Mouse (Mus musculus) adrenal gland, postnatal 25 days (tissue): ENCODE measurements around the gene Dync1li1. TPM values are rescaled to one million over a fixed set of nuclear protein-coding genes. Genes with fewer than 3 reads are reported as not detected.
"Not testable (repeated sequence)": the region's sequence is repeated elsewhere in the genome, so short reads cannot be mapped to it uniquely, and the experiment has no call there.

Experiments
- DNase-seq: peaks from one replicate; pipeline ENCODE4 v3.0.0; 2021; ENCODE audit warnings: mixed read lengths
- long read RNA-seq: library from polyadenylated mRNA; stranded (forward); transcript quantifications from one replicate; pipeline ENCODE4 v2.0.0, GENCODE M21; 2021
- total RNA-seq: library from RNA; stranded (reverse); gene quantifications from 2 replicates; pipeline ENCODE4 v1.2.3, GENCODE M21; 2021

Gene Dync1li1
- total RNA-seq = 41.0 and 47.0 TPM in 2 replicates
- long read RNA-seq, transcript Dync1li1-201 (13 exons, 2,601 nt) = major isoform, 48 of 53 reads
- long read RNA-seq, partial matches to known transcripts = 0 of 53 reads
- long read RNA-seq, other reads (novel, unspliced or antisense) = 5 of 53 reads

DNA sequence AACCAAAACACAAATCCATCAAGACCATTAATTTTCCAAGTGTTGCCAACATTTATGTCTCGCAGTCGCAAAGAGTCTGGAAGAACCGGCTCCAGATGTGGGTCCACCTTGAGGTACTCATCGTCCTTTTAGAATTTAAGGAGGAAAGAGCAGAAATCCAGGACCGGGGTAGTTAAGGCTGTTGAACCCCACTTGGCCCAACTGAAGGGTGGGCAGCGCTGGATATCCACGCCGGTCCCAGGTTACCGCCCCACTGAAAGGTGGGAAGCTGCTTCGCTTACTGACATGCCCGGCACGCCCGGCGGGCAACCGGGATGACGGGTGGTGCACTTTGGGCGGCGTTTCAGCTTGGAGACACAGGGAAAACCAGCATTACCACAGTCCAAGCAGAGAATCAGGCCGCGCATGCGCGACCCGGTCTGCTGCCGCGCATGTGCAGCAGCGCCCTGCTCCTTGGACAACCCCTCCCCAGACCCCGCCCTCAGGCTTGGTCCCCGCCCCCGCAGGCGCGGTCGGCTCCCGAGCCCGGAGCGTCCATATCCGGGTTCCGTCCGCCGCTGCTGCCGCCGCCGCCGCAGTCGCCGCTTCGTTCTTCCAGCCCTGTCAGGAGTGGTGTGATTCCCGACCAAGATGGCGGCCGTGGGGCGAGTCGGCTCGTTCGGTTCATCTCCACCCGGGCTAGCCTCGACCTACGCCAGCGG, at the start of gene Dync1li1:
TSS of gene Dync1li1 (plus strand) at position 539 of the 701 bp plus-strand sequence.
- DNase-seq = peak; percentile 99

DNA sequence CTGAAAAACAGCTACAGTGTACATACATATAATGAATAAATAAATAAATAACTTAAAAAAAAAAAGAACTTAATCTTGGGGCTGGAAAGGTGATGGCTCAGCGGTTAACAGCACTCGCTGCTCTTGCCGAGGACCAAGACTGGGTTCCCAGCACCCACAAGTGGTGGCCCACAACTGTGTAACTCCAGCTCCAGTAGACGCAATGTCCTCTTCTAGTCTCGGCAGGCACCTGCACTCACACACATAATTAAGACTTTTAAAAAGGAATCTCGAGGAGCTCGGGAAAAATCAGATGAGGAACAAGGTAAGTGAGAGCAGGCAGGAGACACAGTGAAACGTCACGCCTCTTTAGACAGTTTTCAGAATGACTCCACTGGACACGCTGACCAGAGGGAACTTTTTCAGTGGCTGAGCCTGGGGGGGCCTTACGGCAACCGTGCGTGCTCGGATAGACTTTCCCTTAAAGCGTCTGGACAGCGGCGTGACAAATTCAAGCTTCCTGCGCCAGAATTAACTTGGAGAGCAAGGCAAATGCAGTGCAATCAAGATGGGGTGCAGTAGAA, 49.3 kb upstream of the Dync1li1 start:
- no peak for DNase-seq

DNA sequence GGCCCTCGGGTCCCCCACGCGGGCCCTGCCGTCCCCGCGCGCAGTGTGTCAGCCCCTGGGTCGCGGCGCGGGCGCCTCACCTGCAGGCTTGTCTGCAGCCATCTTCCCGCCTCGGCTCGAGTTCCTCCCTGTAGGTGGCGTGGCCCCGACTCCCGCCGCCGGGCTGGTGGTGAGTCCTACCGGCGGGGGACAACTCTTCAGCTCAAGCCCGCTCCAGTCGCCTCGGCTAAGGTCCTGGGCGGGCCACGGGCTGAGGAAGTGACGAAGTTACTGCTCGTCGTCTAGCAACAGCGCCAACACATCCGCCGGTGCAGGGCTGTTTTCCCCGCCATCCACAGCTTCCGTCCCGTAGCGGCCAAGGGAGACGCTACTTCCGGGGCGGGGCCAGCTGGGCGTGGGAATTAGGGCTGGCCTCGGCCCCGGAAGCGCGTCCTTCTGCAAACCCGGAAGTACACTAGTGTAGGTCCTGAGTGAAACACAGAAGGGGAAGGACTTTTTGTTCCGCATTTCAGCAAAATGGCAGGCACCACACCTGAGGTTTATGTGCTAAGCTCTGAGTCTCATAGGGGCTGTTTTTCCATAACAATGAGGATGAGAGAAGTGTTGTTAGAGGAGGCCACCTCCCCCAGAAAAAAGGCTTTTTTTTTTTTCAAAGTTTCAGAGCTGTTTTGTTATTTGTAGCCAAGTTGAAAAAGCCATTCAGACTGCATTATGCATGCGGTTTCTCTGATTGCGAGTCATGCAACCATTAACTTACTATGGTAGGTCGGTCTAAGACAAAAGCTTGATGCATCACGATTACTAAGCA, 48.5 kb upstream of the Dync1li1 start, which contains the start of gene Cnot10:
TSS of gene Cnot10 (minus strand) at position 346 of the 808 bp plus-strand sequence.
- peak; percentile 99 for DNase-seq

DNA sequence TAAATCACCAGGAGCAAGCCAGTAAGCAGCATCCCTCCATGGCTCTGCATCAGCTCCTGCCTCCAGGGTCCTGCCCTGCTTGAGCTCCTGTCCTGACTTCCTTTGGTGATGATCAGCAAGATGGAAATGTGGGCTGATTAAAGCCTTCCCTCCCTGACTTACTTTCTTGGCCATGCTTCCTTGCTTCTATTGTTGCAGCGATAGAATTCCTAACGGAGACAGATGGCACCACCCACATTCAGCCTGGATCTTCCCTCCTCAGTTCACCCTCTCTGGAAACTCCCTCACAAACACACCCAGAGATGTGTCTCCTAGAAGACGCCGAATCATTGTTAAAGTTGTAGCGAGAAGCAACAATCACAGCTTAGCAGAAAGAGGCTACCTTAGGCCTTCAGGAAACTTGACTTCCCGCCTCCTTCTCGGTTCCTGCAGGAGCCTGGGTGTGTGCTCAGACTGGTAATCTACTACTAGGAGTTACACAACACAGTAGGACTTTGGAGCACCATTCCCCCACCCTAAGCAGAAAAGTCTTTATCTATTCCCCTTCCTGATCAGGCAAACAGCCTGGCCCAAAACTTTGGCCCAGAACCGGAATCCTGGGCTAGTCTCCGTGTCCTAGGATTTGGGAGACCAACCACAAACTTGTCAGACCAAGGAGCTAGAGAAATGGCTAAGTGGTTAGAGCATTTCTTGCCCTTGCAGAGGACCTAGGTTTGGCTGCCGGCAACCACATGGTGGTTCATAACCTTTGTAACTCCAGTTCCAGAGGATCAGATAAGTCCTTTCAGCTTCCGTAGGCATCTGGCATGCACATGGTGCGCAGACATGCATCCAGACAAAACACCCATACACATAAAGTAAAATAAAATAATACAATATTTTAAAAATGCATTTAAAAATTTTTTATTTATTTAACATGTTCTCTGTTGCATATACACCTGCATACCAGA, 41.8 kb upstream of the Dync1li1 start:
- no peak for DNase-seq

DNA sequence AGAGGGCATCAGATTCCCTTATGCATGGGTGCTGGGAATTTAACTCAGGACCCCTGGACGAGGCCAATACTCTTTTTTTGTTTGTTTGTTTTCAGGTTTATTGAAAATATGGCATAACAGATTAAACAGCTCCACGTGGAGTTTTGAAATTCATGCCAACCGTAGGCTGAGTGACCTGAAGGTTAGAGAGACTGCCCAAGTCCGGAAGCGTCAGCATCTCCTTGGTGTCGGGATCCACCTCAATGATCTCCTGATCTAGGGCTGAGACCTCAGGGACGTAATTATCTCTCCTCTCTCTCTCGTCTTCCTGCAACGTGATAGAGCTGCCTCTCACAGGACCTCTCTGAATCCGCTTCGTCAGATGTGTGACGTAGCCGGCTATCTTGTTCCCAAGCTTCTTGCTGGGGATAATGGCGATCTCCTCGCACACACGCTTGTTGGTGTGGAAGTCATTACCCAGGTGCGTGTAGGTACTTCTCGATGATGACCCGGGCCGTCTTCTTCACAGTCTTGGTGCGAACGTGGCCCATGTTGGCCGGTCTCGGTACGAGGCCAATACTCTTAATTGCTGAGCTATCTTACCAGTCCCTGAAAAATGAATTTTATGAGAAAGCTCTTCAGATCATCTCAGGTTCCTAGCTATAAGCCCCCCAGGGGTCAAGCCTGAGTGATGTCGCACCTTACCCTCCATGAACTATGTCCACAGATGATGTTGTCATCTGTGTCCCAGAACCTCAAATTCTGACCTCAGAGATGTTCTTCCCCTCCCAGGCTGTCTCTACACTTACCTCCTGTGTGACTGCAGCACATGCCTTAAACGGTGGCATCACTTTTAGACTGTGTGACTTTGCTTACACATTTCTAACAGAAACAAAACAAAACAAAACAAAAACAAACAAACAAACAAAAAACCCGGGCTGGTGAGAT, 40.8 kb upstream of the Dync1li1 start:
- no peak for DNase-seq

DNA sequence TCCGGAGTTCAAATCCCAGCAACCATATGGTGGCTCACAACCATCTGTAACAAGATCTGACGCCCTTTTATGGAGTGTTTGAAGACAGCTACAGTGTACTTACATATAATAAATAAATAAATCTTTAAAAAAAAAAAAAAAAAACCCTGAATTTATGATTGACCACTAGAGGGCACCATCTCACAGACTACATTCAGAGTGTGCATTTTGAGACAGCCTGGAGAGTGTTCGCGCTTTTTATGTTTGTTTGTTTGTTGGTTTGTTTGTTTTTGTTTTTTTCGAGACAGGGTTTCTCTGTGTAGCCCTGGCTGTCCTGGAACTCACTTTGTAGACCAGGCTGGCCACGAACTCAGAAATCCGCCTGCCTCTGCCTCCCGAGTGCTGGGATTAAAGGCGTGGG, 40.1 kb upstream of the Dync1li1 start:
- DNase-seq = not testable (repeated sequence)

DNA sequence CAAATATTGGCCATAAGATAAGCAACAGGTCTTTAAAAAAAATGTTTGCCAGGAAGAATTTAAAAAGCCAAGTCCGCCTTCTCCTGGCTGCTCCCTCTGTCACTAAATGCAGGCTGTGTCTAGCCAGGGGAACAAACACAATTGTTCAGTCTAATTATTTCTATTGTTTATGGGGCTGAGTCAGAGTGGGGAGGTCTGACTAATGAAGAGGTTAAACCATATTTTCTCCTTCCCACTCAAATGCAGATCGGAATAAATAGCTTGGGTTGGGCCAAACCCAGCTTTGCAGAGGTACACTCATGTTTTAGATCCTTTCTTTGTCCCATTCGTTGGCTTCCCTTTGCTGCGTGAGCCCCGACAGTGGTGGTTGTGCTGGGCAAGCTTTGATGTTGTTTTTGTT, 39.2 kb upstream of the Dync1li1 start:
- no peak for DNase-seq

DNA sequence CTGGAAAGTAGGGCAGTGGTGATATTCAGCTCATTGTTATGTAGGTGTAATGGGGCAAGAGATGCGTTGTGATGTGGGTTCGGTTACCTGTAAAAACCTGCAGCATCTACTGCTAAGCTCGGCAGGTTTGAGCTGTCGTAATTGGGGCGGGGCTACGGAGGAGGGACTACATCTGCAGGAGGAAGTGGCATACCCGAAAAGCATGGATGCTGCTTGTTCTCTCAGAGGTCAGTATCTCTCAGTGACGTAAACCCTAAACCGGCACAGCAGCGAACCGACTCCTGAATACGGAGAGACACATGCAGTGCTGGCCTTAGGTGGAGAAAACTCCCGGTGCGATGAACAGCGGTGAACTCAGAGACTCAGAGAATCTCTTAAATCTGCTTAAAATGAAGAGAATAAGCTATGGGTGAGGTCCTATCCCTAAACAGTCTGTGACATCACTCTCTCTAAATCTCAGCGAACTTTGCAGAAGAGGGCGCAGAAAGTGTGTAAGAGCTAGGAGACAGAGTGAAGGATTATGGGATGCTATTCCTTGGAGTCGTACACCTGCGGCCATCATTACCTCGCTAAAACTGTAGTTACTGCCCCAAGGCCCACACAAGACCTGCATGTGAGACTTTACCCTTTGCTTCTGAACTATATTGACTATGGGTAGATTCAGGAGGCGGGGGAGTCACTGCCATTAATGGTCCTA, 37.5 kb upstream of the Dync1li1 start:
- no peak for DNase-seq

DNA sequence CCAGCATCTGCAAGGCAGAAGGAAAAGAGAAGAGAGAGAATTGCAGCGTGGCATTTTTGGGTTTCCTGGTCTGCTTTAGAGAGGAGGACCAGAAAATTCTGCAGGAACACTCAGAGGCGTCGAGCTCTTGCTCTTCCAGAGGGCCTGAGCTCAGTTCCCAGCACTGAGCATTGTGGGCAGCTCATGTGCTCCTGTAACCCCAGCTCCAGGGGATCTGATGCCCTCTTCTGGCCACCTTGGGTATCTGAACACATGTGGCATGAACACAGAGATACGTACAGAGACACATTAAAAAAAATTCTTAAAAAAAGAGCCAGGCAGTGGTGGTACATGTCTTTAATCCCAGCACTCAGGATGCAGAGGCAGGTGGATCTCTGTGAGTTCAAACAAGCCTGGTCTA, 33.2 kb upstream of the Dync1li1 start:
- DNase-seq = no peak

DNA sequence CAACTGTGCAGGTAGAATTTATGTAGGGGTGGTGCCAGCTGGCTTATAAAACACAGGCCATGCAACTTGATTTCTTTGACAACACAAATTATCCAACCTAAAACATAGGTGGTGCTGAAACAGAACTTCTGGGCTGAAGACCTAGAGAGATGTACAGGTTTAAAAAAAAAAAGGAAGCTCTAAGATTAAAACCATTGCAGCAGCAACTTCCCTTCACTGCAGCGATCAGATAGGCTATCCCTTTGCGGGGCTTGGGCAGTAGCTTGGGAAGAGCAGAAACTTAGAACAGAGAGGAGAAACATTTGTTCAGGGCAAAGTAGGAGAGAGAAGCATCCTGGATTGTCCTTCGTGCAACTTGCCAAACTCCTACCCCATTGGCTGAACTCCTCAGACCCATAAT, 31.9 kb upstream of the Dync1li1 start:
- no peak for DNase-seq

DNA sequence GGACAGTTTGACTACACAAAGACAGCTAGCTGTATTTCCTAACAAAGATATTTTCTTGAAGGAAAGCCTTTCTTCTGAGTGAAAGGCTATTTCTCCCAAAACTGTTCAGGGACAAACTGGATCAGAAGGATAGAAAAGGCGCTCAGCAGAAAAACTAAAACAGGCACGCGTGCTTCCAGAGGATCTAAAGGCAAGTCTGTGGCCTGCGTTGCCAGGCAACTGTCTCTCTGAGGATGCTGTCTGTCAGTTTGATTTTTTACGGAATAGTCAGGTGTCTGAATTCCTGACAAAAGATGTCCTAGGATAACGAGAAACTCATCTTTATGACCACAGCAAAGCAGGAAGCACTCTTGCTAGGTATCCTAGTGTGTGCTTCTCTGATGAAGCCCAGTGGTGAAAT, 28.1 kb upstream of the Dync1li1 start:
- no peak for DNase-seq

DNA sequence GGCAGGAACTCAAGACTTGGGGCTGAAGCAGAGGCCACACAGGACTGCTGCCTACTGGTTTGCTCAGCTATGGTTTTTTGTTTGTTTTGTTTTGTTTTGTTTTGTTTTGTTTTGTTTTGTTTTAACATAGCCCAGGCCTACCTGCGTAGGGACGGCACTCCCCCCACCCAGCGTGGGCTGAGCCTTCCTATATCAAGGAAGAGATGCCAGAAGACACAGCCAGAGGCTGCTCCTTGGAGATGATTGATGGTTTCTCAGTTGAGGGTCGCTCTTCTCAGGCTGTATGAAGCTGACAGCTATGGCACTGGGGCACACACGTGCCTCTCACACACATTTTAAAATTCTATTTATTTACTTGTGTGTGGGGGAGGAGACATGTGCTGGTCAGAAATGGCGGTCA, 27.6 kb upstream of the Dync1li1 start:
- no peak for DNase-seq

DNA sequence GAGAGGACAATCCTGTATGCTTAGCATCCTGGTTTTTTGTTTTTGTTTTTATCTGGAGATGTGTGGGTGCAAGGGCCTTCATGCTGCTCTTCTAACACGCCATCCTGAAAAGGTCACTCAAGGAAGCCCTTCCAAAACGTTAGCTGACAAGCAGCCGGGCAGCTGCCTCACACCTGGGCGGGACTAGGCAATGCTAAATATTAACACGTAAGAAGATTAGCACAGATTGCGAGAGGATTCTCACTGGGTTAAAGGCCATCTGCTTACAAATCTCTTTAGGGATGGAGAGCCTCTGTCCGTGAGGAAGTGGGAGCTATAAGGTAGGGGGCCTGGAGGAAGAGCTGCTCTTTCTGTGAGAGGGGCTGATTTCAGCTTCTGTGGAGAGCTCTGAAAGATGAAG, 26.6 kb upstream of the Dync1li1 start:
- no peak for DNase-seq

DNA sequence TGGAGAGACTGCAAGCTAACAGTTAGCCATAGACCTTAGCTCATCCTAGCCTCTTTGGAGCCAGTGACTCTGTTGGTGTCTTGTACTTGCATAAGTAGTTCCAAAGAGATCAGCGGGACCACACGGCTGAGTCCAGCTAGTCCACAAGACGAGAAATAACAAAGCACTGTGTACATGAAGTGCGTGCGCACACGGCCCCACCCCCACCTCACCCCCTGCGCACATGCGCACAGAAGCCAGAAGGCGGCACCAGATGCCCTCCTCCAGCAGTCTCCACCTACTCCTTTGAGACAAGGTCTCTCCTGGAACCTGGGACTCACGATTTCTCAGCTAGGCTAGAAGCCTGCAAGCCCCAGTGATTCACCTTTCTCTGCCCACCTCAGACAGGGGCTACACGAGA, 24.8 kb upstream of the Dync1li1 start:
- no peak for DNase-seq

DNA sequence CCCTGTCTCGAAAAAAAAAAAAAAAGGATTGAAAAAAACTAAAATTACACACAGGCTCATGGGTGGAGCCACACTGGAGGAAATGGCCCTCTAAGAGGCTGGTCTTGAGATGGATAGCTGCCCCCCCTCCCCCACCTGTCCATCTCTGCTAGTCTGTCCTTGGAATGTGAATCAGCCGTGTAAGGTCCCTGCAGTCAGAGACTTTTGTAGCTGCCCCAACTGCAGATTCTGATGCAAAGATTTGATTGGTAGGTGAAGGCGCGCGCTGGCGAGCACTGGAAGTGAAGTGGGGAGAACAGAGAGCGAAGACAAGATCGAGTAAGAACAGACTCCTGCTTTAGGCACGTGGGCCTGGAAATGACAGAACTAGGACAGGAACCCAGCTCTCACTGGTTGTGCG, 21.7 kb upstream of the Dync1li1 start:
- DNase-seq = no peak

DNA sequence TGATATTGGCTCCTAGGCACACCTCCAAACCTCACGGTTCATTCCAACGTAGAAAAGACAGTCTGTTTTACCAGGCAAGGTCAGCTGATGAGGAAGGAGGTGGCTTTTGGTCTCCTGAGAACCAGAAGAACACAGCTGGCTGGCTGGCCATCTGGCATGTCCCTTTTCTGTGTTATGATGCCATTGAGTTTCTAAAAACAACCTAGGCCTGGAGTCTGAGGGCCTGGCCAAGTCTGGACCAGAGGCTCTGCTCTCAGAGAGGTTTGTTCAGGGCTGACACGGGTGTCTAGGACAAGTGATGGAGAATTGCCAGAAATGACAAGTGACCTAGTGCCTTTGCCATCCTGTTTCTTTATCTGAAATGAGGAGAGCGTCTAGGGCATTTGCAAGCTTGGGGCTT, 20.5 kb upstream of the Dync1li1 start:
- no peak for DNase-seq

DNA sequence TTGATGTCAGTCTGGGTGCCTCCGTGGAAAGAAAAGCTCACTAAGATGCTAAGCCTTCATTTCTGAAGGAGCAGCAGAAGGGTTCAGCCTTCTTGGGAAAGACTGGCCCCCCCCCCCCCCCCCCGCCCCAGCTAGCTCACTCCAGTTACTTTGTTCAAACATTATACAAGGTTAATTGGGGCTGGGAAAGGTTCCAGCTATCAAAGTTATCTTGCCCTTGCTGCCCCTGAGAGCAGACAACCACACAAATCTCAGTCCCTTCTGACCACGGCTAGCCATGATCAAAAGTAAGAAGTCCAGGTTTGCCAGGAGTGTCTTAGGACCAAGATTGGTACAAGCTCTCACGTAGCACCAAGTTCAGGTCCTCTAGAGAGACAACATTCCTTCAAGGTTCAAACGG, 19.6 kb upstream of the Dync1li1 start:
- DNase-seq = no peak

DNA sequence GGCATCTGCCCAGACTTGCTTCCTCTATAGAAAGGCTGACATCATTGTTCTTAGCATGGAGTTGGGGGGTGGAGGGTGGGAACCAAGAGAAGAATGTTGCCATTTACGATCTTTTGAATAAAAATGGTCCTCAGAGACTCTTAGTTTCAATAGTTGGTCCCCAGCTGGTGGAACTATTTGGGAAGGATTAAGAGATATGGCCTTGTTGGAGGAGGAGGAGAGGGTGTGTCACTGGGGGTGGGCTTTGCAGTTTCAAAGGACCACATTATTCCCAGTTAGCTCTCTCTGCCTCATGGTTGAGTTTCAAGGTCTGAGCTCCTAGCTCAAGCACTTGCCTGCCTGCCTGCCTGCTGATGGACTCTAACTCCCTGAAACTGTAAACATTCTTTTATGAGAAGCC, 16.6 kb upstream of the Dync1li1 start:
- no peak for DNase-seq

DNA sequence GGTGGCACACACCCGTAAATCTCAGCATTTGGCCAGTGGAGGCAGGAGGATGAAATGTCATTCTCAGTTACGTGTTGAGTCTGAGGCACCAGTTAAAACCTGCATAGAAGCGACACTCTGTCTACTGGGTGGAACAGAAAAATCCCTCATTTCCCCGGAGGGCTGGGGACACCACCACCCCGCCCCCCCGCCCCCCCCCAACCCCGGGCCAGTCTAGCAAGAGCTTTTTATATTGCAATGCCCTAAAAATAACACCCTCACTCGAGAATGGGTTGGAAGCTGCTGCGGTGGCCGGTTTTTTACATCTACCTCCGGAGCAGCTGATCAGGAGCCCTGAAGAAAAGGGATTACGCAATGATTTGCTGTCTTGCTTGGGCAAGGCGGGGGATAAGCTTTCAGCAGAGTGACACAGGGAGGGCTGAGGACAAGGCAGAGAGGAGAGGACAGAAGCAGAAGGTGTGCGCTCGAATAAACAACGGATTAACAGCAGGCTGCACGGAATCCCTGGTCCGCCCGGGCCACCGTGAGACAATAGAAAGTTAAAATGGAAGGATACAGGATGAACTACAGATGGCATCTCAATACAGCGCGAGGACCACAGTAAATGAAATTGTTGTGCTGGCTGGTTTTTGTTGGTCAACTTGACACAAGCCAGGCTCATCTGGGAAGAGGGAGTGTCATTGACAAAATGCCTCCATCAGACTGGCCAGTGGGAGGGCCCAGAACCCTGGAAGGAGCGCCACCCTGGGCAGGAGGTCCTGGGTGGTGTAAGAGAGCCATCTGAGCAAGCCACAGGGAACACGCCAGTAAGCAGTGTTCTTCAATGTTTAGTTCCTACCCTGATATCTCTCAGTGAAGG, 15.7 kb upstream of the Dync1li1 start:
- no peak for DNase-seq
